Mouse (Mus musculus) frontal cortex, postnatal 25 days (tissue): Measurements from ENCODE around the gene Padi4.

Source experiments
- DNase-seq, 2 experiments: peaks; one replicate each; pipeline ENCODE4 v3.0.0; 2022; ENCODE audit warnings: low spot score in 2 of 2

Padi4 gene

GRCm38 (mm10) chr4:140740655-140741054, 33.4 kb downstream of the Padi4 start:
- no peak for DNase-seq

GRCm38 (mm10) chr4:140732871-140733270, 41.2 kb downstream of the Padi4 start:
- DNase-seq: no peak

GRCm38 (mm10) chr4:140731654-140732053, 42.4 kb downstream of the Padi4 start:
- DNase-seq: no peak

GRCm38 (mm10) chr4:140726907-140727306, 47.1 kb downstream of the Padi4 start:
- no peak for DNase-seq

- DNase-seq: no peak
Measured at GRCm38 (mm10) chr4:140724739-140725138, 49.3 kb downstream of the Padi4 start.

GRCm38 (mm10) chr4:140723801-140724200, 50.2 kb downstream of the Padi4 start:
- DNase-seq: no peak

- no peak for DNase-seq
Measured at GRCm38 (mm10) chr4:140723192-140723591, 50.8 kb downstream of the Padi4 start.

- DNase-seq: no peak
Measured at GRCm38 (mm10) chr4:140722710-140723109, 51.3 kb downstream of the Padi4 start.

- DNase-seq: no peak
Measured at GRCm38 (mm10) chr4:140721968-140722490, 52.0 kb downstream of the Padi4 start.

- no peak for DNase-seq
Measured at GRCm38 (mm10) chr4:140720091-140720490, 53.9 kb downstream of the Padi4 start.

GRCm38 (mm10) chr4:140718436-140718835, 55.6 kb downstream of the Padi4 start:
- DNase-seq: no peak

GRCm38 (mm10) chr4:140716994-140717393, 57.0 kb downstream of the Padi4 start:
- no peak for DNase-seq

- DNase-seq: no peak
Measured at GRCm38 (mm10) chr4:140714586-140714985, 59.5 kb downstream of the Padi4 start.

GRCm38 (mm10) chr4:140713480-140714365, 60.3 kb downstream of the Padi4 start:
- peak; percentile 97 to 98 for DNase-seq

GRCm38 (mm10) chr4:140711360-140711759, 62.7 kb downstream of the Padi4 start:
- DNase-seq: no peak

- DNase-seq: no peak
Measured at GRCm38 (mm10) chr4:140710781-140711180, 63.3 kb downstream of the Padi4 start.

- no peak for DNase-seq
Measured at GRCm38 (mm10) chr4:140709617-140710016, 64.4 kb downstream of the Padi4 start.

GRCm38 (mm10) chr4:140709111-140709510, 64.9 kb downstream of the Padi4 start:
- DNase-seq: no peak

- DNase-seq: no peak
Measured at GRCm38 (mm10) chr4:140708297-140708927, 65.6 kb downstream of the Padi4 start.

GRCm38 (mm10) chr4:140707615-140708014, 66.4 kb downstream of the Padi4 start:
- DNase-seq: no peak

- DNase-seq: no peak
Measured at GRCm38 (mm10) chr4:140704166-140704565, 69.9 kb downstream of the Padi4 start.

GRCm38 (mm10) chr4:140703636-140704035, 70.4 kb downstream of the Padi4 start:
- no peak for DNase-seq
